Mouse (Mus musculus) C2C12 (cell line): ENCODE results near the gene Asb1.

Source experiments
- CEBPB ChIP-seq: IDR thresholded peaks from one replicate; pipeline ENCODE4 v1.6.1; 2011; ENCODE audit warnings: low read depth, mild to moderate bottlenecking, control low read depth, moderate library complexity
- CTCF ChIP-seq: IDR thresholded peaks from one replicate; pipeline ENCODE4 v1.5.1; 2011; ENCODE audit not compliant: control insufficient read depth, insufficient read depth, insufficient read length
- FOSL1 ChIP-seq: IDR thresholded peaks from one replicate; pipeline ENCODE4 v1.8.0; 2011; ENCODE audit warnings: mild to moderate bottlenecking, low read length; ENCODE audit not compliant: poor library complexity, insufficient read depth, severe bottlenecking
- MAX ChIP-seq: IDR thresholded peaks from one replicate; pipeline ENCODE4 v1.6.1; 2011; ENCODE audit warnings: mild to moderate bottlenecking, control low read depth
- MYOD1 ChIP-seq: IDR thresholded peaks from one replicate; pipeline ENCODE4 v1.6.1; 2011; ENCODE audit warnings: low read depth; ENCODE audit not compliant: control insufficient read depth, insufficient read length
- MYOG ChIP-seq: IDR thresholded peaks from one replicate; pipeline ENCODE4 v1.6.1; 2011; ENCODE audit not compliant: control insufficient read depth, insufficient read length; ENCODE audit errors: extremely low read depth
- USF1 ChIP-seq: IDR thresholded peaks from one replicate; pipeline ENCODE4 v1.6.1; 2011; ENCODE audit warnings: low read depth, mild to moderate bottlenecking, control low read depth, moderate library complexity

GRCm38 (mm10) chr1:91567269-91567668, 26.9 kb downstream of the Asb1 start:
- TF ChIP-seq MYOD1 = no peak
- no peak for TF ChIP-seq CTCF
- TF ChIP-seq MYOG = no peak
- TF ChIP-seq MAX = no peak
- no peak for TF ChIP-seq CEBPB
- TF ChIP-seq FOSL1 = no peak
- TF ChIP-seq USF1 = no peak
